Mouse (Mus musculus) lung, adult 2 months (tissue): ENCODE data around the gene Dpf3. TPM values are rescaled to one million over a fixed set of nuclear protein-coding genes. Genes with fewer than 3 reads are reported as not detected.

Source experiments
- DNase-seq: peaks from one replicate; pipeline ENCODE4 v3.0.0; 2022
- H3K4me1 ChIP-seq: fragments of 200-500 bp; 2 replicates; pipeline ENCODE4 v1.6.1; 2011; ENCODE audit warnings: low read length; ENCODE audit not compliant: control insufficient read depth, insufficient read depth
- H3K4me3 ChIP-seq: fragments of 200-500 bp; replicated peaks from 2 replicates; pipeline ENCODE3; 2011; ENCODE audit warnings: low read depth, mild to moderate bottlenecking, control low read depth, low read length; ENCODE audit errors: extremely low read depth
- CTCF ChIP-seq: fragments of 200-500 bp; IDR thresholded peaks from 2 replicates; pipeline ENCODE4 v1.5.1; 2011; ENCODE audit warnings: mild to moderate bottlenecking, low read length, control low read depth; ENCODE audit not compliant: insufficient read depth
- POLR2A ChIP-seq: fragments of 200-500 bp; IDR thresholded peaks from 2 replicates; pipeline ENCODE4 v1.6.1; 2011; ENCODE audit warnings: low read depth, mild to moderate bottlenecking, control low read depth, low read length, borderline replicate concordance; ENCODE audit errors: extremely low read depth
- WGBS: fragments of 180-500 bp; shearing (Covaris S2); methylation state at CpG from one replicate; pipeline ENCODE4 v1.1.7; 2018; 5-methylcytosine and 5-hydroxymethylcytosine counted together
- polyA plus RNA-seq: library from polyadenylated mRNA; depleted of rRNA; stranded (reverse); fragments of >200 nt; gene quantifications from 2 replicates; pipeline ENCODE4 v1.2.3, GENCODE M21; 2012

Gene Dpf3
- polyA plus RNA-seq, 1 experiment: 1.2 TPM

DNA sequence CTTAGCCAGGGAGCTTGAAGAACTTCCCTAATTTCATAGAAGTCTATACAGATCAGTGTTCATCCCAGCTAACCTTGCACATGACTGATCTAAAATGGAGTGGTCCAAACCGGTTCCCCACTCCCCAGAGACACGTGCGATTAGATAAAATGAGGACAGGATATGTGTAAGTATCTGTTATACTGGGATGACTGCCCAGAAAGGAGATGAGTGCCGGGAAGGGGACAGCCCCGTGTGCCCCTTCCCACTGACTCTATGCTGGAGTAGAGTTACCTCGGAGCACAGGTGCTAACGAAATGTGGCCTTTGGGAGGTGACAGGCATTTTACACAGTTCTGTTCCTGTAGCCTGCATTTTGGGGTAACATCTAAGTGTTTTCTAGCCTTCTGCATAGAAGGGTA is 15.8 kb downstream of the Dpf3 start:
- TF ChIP-seq POLR2A (no peak), CTCF (no peak)
- Histone ChIP-seq H3K4me1 (no peaks in the 10 kb centered on the region), H3K4me3 (no peak overlapping the region)
- no peak for DNase-seq
- WGBS: 55% methylated on average over 7 of the region's 7 CpGs

DNA sequence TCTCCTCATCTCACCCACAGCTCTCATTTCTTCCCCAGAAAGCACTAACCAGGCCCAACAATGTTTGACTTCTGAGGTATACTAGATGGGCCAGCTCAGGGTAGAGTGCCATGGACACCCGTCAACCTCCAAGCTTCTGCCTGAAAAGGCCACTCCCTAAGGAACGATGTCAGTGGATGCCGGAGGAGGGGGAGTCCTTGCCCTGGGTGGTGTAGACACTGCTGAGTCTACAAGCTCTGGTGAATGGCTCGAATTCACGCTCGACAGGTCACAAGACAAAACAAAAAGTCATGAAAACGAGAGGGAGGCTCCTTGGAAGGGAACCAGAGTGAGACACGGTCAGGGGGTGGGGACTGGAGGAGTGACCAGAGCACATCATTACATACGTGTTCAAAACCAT is 17.4 kb downstream of the Dpf3 start:
- H3K4me3 ChIP-seq: no peak overlapping the region
- H3K4me1 ChIP-seq: no peaks in the 10 kb centered on the region
- TF ChIP-seq POLR2A (no peak), CTCF (no peak)
- DNase-seq: no peak
- WGBS: 76% methylated on average over 9 of the region's 9 CpGs

DNA sequence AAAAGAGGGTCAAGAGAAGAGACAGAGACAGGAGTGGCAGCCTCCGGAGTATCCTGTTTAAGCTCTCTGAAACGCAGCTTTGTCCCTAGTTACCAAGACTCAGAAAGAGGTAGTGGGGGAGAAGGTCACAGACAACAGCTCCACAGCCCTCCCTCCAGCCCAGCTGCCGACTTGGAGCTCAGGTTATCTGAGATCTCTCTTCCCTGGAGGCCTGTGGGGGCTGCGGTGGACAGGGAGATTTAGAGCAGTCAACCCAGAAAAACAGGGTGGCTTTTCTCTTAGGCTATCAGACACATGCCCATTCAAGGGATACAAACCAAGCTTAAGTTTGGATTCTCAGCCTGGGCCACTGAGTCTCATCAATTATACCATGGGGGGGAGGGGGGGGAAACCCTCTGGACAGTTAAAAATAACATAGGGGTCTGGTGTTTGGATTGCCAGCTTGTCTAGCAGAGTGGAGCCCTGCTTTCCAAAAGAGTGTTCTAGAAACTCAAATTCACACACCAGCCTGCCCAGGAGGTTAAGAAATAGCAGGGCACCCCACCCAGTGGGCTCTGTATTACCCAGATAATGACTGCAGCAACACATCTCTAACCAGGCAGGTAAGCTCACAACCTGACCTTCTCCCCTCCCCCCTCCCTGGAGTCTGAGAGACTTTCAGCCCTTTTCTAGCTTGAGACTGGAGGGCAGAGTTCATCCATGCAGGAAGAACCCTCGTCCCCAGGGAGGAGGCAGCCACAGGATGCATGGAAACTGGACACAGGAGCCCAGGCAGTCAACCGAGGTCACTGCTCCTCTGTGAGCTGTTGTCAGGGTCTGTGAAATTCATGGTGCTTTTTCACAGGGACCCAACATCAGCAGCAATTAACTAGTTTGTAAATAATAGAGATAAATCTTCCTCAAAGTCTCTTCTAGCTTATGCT is 20.7 kb downstream of the Dpf3 start:
- no peak for DNase-seq
- 30% methylated on average over 6 of the region's 6 CpGs for WGBS

DNA sequence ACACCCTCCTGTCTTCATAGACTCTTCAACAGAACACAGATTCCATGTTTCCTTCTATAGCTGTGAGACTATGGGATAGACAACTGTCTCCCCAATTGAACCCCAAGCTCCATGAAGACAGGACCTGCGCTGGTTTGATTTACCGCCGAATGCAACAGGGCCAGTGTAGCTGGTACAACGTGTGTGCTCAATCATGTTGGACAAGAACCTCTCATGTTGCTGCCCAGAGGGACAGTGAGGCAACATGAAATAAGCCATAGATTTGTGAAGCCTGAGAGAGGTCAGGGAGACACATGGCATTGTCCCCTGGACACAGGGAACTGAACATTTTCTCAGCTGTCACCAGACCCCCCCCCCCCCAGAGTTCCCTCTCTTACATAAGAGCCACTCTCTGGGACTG is 21.5 kb downstream of the Dpf3 start:
- WGBS: 82% methylated on average over 4 of the region's 4 CpGs
- H3K4me3 ChIP-seq: no peak overlapping the region
- no peaks in the 10 kb centered on the region for H3K4me1 ChIP-seq
- no peak for DNase-seq
- TF ChIP-seq POLR2A (no peak), CTCF (no peak)

More for the DNA sequence above, 20.7 kb downstream of the Dpf3 start:
- Histone ChIP-seq H3K4me3 (no peak overlapping the region), H3K4me1 (no peaks in the 10 kb centered on the region)
- TF ChIP-seq POLR2A: no peak
- no peak for TF ChIP-seq CTCF

DNA sequence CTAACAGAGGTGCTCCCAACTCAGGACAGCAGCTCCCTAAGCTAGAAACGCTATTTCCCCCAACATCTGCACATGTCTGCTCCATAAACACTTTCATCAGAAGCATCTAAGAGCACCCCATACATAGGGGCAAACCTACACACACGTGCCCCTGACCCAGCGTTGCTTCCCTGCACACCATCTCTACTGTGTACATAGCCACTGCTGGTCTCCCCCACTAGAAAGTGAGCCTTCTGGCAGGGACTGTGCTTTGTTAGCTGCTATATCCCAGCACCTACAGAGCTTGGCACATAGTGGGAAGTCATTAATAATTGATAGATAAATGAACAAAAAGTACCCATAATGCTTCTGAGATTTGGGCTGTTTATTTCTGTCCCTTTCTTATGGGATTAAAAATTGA is 27.2 kb downstream of the Dpf3 start:
- H3K4me3 ChIP-seq: no peak overlapping the region
- DNase-seq: no peak
- no peaks in the 10 kb centered on the region for H3K4me1 ChIP-seq
- TF ChIP-seq POLR2A: no peak
- no peak for TF ChIP-seq CTCF
- WGBS: 61% methylated on average over 3 of the region's 3 CpGs

GRCm38 (mm10) chr12:83454697-83455321 is 32.7 kb downstream of the Dpf3 start:
- DNase-seq: no peak
- WGBS: 45% methylated on average over 5 of the region's 5 CpGs
- TF ChIP-seq CTCF: no peak
- TF ChIP-seq POLR2A: no peak
- H3K4me1 ChIP-seq: no peaks in the 10 kb centered on the region
- no peak overlapping the region for H3K4me3 ChIP-seq

GRCm38 (mm10) chr12:83451850-83452249 is 35.7 kb downstream of the Dpf3 start:
- Histone ChIP-seq H3K4me1 (no peaks in the 10 kb centered on the region), H3K4me3 (no peak overlapping the region)
- WGBS: 56% methylated on average over 8 of the region's 8 CpGs
- no peak for DNase-seq
- no peak for TF ChIP-seq CTCF
- TF ChIP-seq POLR2A: no peak

GRCm38 (mm10) chr12:83450471-83450870 is 37.0 kb downstream of the Dpf3 start:
- TF ChIP-seq POLR2A (no peak), CTCF (no peak)
- 70% methylated on average over 1 of the region's 1 CpGs for WGBS
- H3K4me3 ChIP-seq: no peak overlapping the region
- H3K4me1 ChIP-seq: no peaks in the 10 kb centered on the region
- DNase-seq: no peak

GRCm38 (mm10) chr12:83449202-83449601 is 38.3 kb downstream of the Dpf3 start:
- no peak for TF ChIP-seq CTCF
- TF ChIP-seq POLR2A: no peak
- Histone ChIP-seq H3K4me1 (no peaks in the 10 kb centered on the region), H3K4me3 (no peak overlapping the region)
- DNase-seq: no peak
- 79% methylated on average over 7 of the region's 7 CpGs for WGBS

GRCm38 (mm10) chr12:83445587-83445986 is 41.9 kb downstream of the Dpf3 start:
- WGBS: 61% methylated on average over 6 of the region's 6 CpGs
- no peak for DNase-seq
- no peak for TF ChIP-seq POLR2A
- no peak for TF ChIP-seq CTCF
- no peak overlapping the region for H3K4me3 ChIP-seq
- H3K4me1 ChIP-seq: no peaks in the 10 kb centered on the region
